Mouse (Mus musculus) bone marrow, adult 2 months (tissue): ENCODE results near the gene Prpsap1.

ENCODE experiments used
- CTCF ChIP-seq: fragments of 200-500 bp; IDR thresholded peaks from 2 replicates; pipeline ENCODE4 v1.5.1; 2011; ENCODE audit warnings: low read length, control low read depth; ENCODE audit not compliant: control insufficient read depth, insufficient read depth
- POLR2A ChIP-seq: fragments of 200-500 bp; IDR thresholded peaks from 2 replicates; pipeline ENCODE4 v1.6.1; 2011; ENCODE audit warnings: low read depth, mild to moderate bottlenecking, control low read depth, low read length, borderline replicate concordance; ENCODE audit not compliant: control insufficient read depth

GRCm38 (mm10) chr11:116432127-116432526 lies 61.9 kb downstream of the Prpsap1 start:
- no peak for TF ChIP-seq POLR2A
- no peak for TF ChIP-seq CTCF
